Mouse (Mus musculus): Measurements from ENCODE around the gene 1700067K01Rik. TPM values are rescaled to one million over a fixed set of nuclear protein-coding genes. Genes with fewer than 3 reads are reported as not detected.

Gene 1700067K01Rik
- not detected for total RNA-seq (2021)
- long read RNA-seq, experiment 1: 0 reads
- long read RNA-seq, experiment 2: 0 reads

DNA sequence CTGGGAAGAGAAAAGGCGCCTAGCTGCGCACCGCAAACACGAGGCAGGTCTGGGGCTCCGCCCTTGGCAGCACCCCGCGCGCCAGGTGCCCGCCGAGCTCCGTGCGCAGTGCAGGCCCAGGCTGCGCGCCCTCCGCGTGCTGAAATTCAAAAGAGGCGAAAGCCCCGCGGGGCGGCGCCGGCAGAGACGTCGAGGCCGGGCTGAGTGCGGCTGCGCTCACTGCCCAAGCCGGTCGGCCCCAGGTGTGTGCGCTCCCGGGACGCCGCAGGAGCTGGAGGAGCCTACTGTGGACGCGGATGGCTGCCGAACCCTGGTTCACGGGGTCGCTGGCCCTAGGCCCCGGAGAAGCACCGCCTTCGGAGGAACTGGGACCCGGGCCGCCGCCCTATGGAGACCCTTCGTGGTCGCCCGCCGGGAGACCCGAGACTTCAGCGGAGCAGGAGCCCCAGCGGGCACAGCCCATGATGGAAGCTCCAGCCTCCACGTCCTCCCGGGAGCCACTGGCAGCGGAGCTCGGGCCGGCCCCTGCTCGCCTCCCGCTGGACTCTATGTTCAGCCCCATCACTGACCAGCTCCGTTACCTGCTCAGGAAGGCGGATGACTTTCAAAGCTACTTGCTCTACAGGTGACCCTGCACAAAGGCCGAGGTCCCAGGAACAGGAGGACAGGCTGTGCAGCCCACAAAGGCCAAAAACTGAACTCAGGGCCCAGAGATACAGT lies at the start of gene 1700067K01Rik:
Gene 1700067K01Rik, plus strand, starts transcription at position 222 of the 720 bp plus-strand sequence.
- intact Hi-C loops (cut with DNase I; ENCODE audit: low total_unique reads): no loop called here
- DNase-seq: no peak

DNA sequence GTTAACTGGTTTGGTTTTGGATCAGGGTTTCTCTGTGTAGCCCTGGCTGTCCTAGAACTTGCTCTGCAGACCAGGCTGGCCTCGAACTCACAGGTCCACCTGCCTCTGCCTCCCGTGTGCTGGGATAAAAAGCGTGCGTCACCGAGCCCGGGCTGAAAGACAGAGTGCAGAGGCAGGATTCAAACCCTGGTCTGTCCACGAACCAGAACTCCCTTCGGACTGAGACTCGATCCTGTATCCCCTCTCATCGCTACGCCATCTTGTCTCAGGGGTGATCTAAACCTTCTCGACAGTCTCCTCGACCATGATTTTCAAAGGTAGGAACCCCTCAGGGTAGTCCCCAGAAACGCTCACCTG lies 46.6 kb upstream of the 1700067K01Rik start:
- intact Hi-C loops (cut with DNase I; ENCODE audit: low total_unique reads): no loop called here
- DNase-seq: no peak

DNA sequence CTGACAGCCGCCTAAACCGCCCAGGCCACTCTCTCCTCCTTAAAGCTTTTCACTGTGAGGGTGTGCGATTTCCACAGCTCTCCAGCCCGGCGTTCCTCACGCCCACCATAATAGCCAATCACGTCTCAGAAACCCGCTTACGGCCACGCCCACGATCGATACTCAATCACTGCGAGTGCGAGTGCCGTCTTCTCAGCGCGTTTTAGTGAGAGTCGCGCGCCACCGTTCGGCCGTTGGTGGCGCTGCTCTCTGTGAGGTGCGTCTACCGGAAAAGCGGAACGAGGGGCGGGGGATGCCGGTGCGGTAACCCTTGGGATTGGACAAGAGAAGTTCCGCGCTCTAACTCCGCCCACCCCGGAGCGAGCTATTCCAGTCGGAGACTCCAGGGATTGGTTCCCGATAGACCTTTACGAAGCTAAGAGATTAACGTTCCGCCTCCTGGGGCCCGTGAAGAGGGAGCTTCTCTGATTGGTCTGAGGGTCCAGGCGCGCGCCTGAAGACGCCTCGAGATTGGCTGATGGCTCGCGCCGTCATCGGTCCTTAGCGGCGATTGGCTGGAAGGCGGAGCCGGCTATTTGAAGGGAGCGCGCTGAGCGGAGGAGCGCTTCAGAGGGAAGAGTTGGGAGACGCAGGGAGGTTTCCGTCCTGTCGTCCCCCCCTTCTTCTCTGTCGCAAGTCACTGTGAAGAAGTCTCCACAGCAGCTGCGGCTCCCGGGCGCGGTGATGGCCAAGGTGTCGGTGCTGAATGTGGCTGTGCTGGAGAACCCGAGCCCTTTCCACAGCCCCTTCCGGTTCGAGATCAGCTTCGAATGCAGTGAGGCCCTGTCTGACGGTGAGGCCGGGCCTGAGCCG lies 46.0 kb upstream of the 1700067K01Rik start, which contains the start of the genes Gm10644 and Asf1b:
Gene Gm10644, minus strand, starts transcription at position 100 of the 852 bp plus-strand sequence.
Gene Asf1b, plus strand, starts transcription at position 402 of the 852 bp plus-strand sequence.
- intact Hi-C loops (cut with DNase I; ENCODE audit: low total_unique reads): no loop called here
- DNase-seq: peak; percentile 98

DNA sequence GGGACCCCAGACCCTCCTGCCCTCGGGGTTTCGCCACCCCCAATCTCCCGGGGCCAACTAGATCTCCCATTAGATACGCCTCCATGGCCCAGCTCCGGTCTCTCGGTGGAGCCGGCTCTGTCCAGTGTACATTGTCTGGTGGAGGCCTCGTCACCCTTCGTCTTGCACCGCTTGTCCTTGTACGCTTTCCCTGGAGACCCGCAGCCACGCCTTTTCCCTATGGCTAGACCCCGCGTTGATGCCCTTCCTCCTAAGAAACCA lies 45.4 kb upstream of the 1700067K01Rik start:
- intact Hi-C loops (cut with DNase I; ENCODE audit: low total_unique reads): no loop called here
- DNase-seq: no peak

DNA sequence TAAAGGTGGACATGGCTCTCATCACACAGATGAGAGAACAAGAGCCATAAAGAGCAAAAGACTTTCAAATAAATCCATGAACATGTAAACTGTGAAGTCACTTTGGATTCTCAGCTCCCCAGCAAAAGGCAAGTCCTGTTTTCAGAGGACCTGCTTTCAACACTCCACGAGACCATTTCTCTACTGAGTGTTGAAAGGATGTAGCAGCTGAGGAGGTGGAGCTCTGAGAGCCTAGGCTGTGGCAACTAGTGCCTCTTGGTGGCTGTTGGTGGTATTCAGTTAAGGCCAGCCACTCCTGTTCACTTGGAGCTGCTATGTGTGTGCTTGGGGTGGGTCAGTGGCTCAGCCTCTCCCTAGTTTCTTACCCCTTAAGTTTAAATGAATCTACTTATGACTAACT lies 44.5 kb upstream of the 1700067K01Rik start:
- intact Hi-C loops (cut with DNase I; ENCODE audit: low total_unique reads): no loop called here
- no peak for DNase-seq

DNA sequence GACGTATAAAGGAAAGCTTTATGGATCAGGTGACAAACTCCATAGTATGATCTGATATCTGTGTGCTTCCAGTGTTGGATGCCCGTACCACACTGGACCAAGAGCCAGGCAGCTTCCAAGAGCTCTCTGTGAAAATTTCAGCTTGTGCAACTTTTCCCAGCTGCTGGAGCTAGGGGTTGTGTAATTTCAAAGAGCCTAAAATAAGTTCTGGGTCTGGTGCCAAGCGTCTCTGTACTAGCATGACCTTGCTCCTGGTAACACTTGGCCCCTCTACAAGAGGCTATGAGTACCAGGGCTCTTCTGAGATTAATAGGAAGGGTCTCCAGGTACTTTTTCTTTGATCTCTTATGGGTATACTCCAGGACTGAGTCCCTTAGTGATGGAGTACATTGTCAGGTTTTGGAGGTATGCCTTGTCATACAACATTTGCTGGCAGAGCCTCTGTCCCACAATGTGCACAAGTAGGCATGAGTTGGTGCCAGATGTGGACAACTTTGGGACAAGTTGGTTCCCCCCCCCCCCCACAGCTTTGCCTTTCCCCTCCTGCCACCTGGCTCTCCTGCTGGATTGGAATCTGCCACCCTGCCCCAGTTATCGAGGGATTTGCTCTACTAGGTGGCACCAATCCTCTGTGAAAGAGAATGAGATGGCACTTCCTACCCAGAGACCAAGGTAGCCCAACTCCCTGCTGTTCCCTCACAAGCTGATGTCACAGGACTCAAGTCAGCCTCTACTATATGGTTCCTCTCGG lies 37.1 kb upstream of the 1700067K01Rik start:
- intact Hi-C loops (cut with DNase I; ENCODE audit: low total_unique reads): no loop called here
- peak; percentile 52 for DNase-seq

DNA sequence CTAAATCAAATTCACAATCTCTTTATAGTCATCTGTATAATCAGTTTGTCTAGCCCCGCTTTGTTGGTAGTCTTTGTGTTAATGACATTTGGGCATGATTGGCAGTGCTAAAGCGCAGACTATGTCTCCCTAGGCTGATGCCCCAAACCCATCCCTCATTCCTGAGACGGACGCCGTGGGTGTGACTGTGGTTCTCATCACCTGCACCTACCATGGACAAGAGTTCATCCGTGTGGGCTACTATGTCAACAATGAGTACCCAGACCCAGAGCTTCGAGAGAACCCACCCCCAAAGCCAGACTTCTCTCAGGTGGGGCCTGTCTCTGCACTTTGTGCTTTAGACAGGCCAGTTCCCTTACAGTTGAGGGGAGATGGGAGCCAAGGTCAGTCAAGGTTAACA lies 33.6 kb upstream of the 1700067K01Rik start:
- no peak for DNase-seq
- intact Hi-C loops (cut with DNase I; ENCODE audit: low total_unique reads): no loop called here

DNA sequence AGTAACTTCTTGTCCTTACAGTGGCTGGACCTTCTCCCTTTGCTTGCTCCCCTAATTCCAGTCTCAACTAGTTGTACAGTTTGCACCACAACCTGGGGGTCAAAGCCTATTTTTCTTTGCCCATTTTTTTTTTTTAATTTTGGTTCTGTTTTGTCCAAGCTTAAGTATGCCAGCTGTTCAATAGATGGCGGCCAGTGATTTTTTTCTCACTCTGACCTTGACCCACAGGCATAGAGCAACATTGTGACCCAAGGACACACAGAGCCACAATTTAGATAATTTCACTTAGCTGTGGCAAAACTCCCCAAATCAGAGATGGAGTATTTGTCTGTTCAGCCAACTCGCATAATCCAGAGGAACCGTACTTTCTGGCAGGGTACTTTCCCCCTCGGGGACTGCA lies 30.2 kb upstream of the 1700067K01Rik start:
- no peak for DNase-seq
- intact Hi-C loops (cut with DNase I; ENCODE audit: low total_unique reads): no loop called here

DNA sequence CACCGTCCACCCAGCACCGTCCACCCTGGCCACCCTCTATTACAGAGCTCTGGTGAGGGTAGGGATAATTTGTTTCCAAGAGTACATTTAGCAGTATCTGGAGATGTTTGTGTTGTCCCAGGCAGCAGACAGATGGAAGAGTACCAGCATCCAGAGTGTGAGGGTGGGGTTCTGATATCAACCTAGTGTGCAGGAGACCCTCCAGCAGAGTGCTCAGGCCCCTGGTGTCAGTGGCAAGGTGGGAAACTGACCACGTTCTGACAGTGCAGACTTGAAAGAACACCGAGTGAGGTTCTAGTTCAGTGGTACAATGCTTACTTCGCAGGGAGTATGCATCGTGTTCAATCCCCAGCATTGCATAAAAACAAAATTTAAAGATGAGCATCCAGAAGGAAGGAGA lies 29.6 kb upstream of the 1700067K01Rik start:
- intact Hi-C loops (cut with DNase I; ENCODE audit: low total_unique reads): no loop called here
- DNase-seq: no peak

DNA sequence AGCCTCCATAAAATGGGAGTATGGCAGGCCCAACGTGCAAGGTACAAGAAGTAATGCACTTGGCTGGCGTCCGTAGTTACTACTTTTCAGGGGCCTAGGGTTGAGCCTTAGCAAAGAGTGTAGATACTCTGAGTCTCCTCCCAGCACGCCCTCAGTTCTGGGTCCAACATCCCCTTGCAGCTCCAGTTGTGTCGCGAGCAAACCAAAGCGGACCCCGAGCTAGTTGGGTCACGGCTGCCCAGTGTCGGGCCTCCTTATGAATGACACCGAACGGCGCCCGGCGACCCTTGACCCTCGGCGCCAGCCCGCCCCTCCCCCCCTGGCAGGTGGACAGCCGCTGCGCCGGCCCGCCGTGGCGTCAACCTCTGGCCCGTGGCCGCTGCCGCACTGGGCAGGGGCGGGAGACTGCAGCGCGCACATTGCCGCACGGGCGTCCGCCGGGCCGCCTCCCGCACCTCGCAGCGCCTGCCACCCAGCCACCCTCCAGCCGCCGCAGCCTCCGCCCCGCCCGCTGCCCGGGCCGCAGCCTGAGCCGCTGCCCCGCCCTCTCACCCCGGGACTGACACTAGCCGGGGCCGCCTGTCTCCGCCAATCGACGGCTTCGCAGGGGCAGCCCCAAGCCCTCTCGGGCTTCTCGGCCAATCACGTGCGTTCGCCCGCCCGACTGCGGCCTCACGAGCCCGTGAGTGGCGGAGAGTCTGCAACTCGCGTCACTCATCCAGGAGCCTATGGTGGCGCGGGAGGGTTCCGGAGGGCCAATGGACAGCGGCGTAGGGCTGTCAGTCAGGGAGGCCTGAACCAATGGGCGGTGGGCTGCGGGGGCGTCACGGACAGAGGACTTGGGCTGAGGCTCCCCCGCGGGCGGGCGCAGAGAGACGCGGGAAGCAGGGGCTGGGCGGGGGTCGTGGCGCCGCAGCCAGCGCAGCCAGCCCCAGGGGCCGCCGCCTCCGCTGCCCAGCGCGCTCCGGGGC lies 28.9 kb upstream of the 1700067K01Rik start, which contains the start of gene Prkaca:
Gene Prkaca, plus strand, starts transcription at position 844 of the 971 bp plus-strand sequence.
- intact Hi-C loops (cut with DNase I; ENCODE audit: low total_unique reads): no loop called here
- peak; percentile 99 for DNase-seq

DNA sequence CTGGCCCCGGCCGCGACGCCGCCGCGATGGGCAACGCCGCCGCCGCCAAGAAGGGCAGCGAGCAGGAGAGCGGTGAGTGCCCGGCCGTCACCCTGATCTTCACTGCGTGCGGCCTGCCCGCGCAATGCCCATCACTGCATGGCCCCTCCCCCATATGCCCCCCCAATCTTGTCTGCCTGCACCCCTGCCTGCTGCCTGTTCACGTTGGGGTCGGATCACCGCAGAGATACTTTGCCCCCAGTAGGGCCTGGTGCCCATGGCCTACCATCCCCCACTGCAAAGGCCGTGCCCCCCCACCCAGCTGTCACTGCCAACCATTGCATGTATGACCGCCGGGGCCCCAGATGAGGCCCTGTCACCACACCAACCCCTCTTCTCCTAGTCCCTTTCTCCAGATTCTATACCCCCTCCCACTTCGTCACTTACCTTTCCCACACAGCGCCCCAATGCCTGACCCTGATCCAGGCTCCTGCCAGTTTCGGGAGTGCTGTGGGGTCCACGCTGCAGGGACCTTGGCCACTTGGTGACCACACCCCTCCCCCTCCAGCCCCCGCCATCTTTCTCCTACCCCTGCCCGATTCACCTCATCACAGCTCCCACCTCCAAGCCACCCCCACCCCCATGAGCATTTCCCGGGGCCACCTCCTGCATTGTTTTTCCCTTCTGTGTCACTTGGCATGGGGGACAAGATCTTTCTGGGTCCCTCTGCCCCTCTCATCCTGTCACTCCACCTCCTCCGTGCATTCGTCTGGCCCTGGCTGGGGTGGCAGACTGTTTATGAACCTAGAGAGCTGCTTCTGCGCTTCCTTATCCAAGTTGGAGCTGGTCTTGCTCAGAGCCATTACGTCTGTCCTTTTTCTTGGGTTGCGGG lies 27.9 kb upstream of the 1700067K01Rik start:
- DNase-seq: no peak
- intact Hi-C loops (cut with DNase I; ENCODE audit: low total_unique reads): no loop called here

DNA sequence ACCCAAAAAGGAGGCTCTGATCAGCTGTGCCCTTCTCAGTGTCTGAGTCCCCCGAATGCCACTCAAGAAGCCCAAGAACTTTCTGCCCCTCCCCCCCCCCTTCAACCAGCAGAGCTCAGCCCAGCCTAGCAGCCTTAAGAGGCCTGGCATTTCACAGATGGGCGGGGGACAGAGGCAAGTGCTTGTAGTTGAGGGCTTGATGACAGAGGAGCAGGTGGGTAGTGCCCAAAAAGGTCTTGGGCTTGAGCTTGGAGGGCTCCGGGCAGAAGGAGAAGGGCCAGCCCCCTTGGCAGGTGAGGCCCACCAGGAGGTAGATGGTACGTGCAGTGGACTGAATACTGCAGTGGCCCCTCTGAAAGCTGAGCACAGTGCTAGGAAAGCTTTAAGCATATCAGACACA lies 26.8 kb upstream of the 1700067K01Rik start:
- DNase-seq: no peak
- intact Hi-C loops (cut with DNase I; ENCODE audit: low total_unique reads): no loop called here

DNA sequence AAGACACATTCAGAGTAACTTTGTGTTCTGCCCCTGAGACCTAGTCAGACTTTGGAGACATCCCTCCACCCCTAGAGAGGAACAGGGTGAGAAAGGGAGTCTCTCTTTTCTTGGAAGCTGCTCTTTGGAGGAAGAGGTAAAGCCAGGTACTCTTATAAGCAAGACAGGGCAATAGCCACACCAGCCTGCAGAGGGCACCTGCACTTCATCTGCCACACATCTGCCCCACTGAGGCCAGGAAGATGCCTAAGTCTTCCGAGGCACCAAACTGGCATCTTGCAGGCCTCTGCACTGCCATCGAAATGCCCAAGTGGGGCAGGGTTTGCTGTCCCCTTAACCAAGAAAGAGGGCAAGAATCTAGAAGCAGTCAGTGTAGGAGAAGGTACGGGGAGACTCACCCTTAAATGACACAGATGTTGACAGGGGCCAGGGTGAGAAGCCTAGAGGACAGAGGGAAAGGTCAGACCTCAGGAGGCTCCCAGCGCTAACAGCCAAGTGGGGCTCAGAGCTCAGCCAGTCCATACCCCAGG lies 25.1 kb upstream of the 1700067K01Rik start:
- intact Hi-C loops (cut with DNase I; ENCODE audit: low total_unique reads): no loop called here
- no peak for DNase-seq

DNA sequence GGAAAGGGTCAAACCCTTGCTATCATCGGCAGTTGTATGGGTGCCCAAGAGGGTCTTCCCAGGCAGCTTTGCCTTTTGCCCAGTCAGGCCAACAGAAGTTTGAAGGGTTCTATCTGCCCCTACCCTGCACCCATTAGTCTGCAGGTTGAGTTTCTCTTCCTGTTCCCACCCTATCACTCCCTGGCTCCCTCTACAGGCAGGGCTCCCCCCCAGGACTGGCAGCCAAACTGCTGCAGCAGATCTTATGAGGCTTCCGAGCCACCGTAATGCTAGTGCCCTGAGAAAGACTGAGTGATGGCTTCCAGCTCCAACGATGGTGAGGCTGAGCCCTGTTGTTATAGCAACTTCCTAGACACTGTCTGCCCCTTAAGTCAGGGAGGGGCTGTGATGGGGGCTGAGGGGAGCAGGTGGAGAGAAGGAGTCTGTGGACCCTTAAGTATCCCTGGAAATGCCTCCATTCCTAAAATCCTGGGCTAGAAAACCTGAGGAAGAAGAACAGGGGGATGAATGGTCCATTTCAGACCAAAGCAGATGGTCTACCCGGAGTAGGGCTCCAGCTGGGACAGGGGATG lies 24.4 kb upstream of the 1700067K01Rik start:
- DNase-seq: no peak
- intact Hi-C loops (cut with DNase I; ENCODE audit: low total_unique reads): no loop called here

DNA sequence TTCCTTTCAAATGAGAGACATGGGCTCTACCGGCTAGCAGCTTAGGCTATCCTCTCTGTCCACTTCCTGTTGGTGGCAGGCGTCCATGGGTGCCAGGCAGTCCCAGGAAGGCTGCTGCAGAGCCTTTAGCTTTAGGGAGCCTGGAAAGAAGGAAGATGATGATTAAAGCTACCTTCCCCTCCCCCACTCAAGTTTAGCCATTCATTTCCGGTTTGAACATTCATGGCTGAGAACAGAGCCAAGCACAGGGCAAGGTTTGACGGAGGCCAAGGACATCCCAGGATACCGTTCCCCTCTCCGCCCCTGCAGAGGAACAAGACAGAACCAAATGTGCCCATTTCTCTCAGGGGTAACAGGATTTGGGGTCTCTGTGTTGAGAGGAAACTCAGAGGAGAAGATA lies 23.7 kb upstream of the 1700067K01Rik start:
- no peak for DNase-seq
- intact Hi-C loops (cut with DNase I; ENCODE audit: low total_unique reads): no loop called here

DNA sequence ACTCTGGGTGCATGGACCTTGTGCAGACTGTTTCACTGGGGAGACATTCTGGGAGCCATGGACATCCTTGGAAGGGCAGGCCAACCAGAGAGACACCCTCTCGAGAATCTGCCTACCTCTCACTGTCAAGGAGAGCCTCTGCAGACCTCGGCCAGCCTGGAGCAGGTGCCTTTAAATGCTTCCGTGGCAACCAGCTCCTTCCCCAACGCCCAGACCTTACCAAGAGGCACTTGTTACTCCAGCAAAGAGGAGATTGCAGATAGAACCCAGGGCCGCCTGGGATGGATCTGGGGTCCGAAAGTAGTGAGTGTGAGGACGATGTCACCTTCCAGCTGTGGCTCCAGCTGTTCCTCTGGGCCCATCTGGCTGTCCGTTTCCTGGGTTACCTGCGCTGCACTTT lies 23.1 kb upstream of the 1700067K01Rik start:
- DNase-seq: no peak
- intact Hi-C loops (cut with DNase I; ENCODE audit: low total_unique reads): no loop called here

DNA sequence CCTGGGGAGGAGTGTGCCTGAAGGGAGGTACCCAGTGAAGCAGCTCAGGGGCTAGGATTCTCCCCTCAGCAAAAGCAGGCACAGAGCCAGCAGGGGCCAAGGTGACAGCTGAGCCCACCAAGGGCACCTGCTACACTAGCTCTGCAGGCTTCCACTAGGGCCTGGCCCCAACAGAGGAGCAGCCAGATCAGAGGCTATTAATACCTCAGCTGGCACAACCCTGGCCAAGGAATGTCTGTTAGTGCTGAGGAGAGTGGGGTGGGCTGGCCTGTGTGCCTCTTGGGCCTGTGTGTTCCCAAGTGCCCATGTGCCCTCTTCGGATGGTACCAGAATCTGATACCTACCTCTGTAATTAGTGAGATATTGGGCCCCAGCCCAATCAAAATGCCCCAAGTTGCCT lies 21.1 kb upstream of the 1700067K01Rik start:
- DNase-seq: peak; percentile 75
- intact Hi-C loops (cut with DNase I; ENCODE audit: low total_unique reads): no loop called here

DNA sequence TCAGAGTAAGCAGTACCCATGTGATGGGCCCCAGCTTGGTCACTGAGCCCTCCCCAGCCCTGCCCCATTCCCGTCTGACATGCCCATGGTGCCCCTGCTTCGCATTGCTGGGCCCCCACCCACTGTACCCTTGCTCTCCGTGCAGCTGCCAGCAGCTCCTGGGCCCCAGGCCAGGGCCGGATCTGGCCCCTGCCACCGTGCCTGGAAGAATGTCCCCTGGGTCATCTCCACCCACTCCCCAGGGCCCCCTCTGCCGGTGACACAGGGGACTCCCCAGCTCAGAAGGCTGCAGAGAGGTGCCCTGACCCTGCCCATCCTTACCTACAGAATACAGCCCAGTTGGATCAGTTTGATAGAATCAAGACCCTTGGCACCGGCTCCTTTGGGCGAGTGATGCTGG lies 20.5 kb upstream of the 1700067K01Rik start:
- intact Hi-C loops (cut with DNase I; ENCODE audit: low total_unique reads): no loop called here
- DNase-seq: peak; percentile 82

All from gastrocnemius, postnatal 14 days (tissue).